Mouse (Mus musculus) ES-E14 (cell line): Measurements from ENCODE around the gene Uggt2. TPM values are rescaled to one million over a fixed set of nuclear protein-coding genes. Genes with fewer than 3 reads are reported as not detected.
A peak's percentile ranks its signal among the peaks of the same experiment; 100 is the strongest.

ENCODE experiments used
- DNase-seq: peaks from one replicate; pipeline ENCODE4 v3.0.0-alpha.2; 2013; ENCODE audit warnings: low read depth, low spot score
- H3K27ac ChIP-seq: 2 replicates; pipeline ENCODE4 v1.5.1; 2012; ENCODE audit warnings: low read depth, mild to moderate bottlenecking, low read length, moderate library complexity, mixed read lengths; ENCODE audit not compliant: poor library complexity, insufficient read depth, severe bottlenecking
- H3K36me3 ChIP-seq: 2 replicates; pipeline ENCODE4 v1.6.1; 2012; ENCODE audit warnings: mild to moderate bottlenecking, low read length, moderate library complexity, mixed read lengths; ENCODE audit not compliant: control insufficient read depth, poor library complexity, insufficient read depth, severe bottlenecking
- H3K4me1 ChIP-seq, 2 experiments: fragments of 150-350 bp in 1 of 2; sonication (generic) in 1 of 2; 2 replicates each; pipeline ENCODE4 v1.6.1; 2012; ENCODE audit warnings: low read length in 2 of 2, mild to moderate bottlenecking in 1 of 2, mixed read lengths in 1 of 2; ENCODE audit not compliant: control insufficient read depth in 2 of 2, insufficient read depth in 2 of 2, poor library complexity in 1 of 2
- H3K4me3 ChIP-seq, 2 experiments: fragments of 150-350 bp in 1 of 2; sonication (generic) in 1 of 2; 2 replicates each; pipeline ENCODE4 v1.5.1; 2012; ENCODE audit warnings: low read length in 2 of 2, low read depth in 1 of 2, mild to moderate bottlenecking in 1 of 2, mixed read lengths in 1 of 2; ENCODE audit not compliant: insufficient read depth in 1 of 2, poor library complexity in 1 of 2, severe bottlenecking in 1 of 2
- H3K9ac ChIP-seq: 2 replicates; pipeline ENCODE4 v1.6.1; 2012; ENCODE audit warnings: low read depth, mild to moderate bottlenecking, low read length, mixed read lengths; ENCODE audit not compliant: poor library complexity, insufficient read depth, severe bottlenecking
- H3K9me3 ChIP-seq: fragments of 150-350 bp; sonication (generic); 2 replicates; pipeline ENCODE4 v1.6.1; 2012; ENCODE audit warnings: low read depth, mild to moderate bottlenecking, low read length; ENCODE audit not compliant: control insufficient read depth, insufficient read depth
- CHD2 ChIP-seq: IDR thresholded peaks from 2 replicates; pipeline ENCODE4 v1.6.1; 2014; ENCODE audit warnings: mild to moderate bottlenecking, low read depth, low read length, inconsistent platforms
- HCFC1 ChIP-seq: IDR thresholded peaks from 2 replicates; pipeline ENCODE4 v1.6.1; 2012; ENCODE audit warnings: low read length, inconsistent platforms, borderline replicate concordance; ENCODE audit not compliant: insufficient read depth
- MAFK ChIP-seq: IDR thresholded peaks from 2 replicates; pipeline ENCODE4 v1.6.1; 2014; ENCODE audit warnings: mild to moderate bottlenecking, low read depth, low read length, inconsistent platforms; ENCODE audit not compliant: insufficient read depth
- ZC3H11A ChIP-seq: IDR thresholded peaks from 2 replicates; pipeline ENCODE4 v1.6.1; 2012; ENCODE audit warnings: low read depth, mild to moderate bottlenecking, inconsistent platforms, low read length, borderline replicate concordance
- ZNF384 ChIP-seq: IDR thresholded peaks from 2 replicates; pipeline ENCODE4 v1.6.1; 2012; ENCODE audit warnings: low read depth, low read length, inconsistent platforms
- in situ Hi-C, 2 experiments: fragments of 600-800 bp; cut with MboI; formaldehyde crosslinking; loops; one replicate each; pipeline ENCODE4 v1.15.1; 2025; ENCODE audit warnings: low sequenced_read_pairs in 2 of 2, inconsistent platforms in 1 of 2; ENCODE audit not compliant: unreplicated experiment in 2 of 2
- total RNA-seq: library from RNA; depleted of rRNA; stranded (reverse); fragments of 300-350 nt; gene quantifications from 2 replicates; pipeline ENCODE4 v1.2.3, GENCODE M21; 2012

Uggt2 gene
- total RNA-seq, 1 experiment = 5.4 TPM

DNA sequence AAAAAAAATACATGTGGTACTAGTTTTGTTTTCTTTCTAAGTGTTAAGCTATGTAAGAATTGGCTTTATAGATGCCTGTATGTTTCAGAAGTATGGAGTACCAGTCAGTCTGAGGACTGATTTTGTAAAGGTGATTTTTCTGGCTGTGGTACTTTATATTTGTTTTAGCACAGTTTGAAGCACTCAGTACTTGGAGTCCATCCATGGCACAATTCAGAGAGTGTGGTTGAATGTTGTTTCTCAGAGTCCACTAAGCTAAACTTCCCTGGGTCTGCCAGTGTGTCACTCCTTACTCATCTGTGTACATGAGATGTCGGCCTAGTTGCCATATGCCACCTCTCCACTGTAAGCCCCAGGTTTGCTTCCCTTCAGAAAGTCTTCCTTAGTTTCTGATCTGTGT is 150.4 kb downstream of the Uggt2 start:
- DNase-seq = no peak
- Histone ChIP-seq H3K4me3 (no peak overlapping the region), H3K9ac (no peak overlapping the region), H3K9me3 (no peaks in the 10 kb centered on the region), H3K4me1 (peaks cover 0 to 6% of the 10 kb centered on the region in 2 experiments; a peak in 1 of 4 replicates), H3K36me3 (no peaks in the 10 kb centered on the region; the same call in 1 of the 2 replicates), H3K27ac (no peak overlapping the region)
- TF ChIP-seq MAFK (no peak), ZC3H11A (no peak), CHD2 (no peak), ZNF384 (no peak), HCFC1 (no peak)
- in situ Hi-C loops = no loop called here

DNA sequence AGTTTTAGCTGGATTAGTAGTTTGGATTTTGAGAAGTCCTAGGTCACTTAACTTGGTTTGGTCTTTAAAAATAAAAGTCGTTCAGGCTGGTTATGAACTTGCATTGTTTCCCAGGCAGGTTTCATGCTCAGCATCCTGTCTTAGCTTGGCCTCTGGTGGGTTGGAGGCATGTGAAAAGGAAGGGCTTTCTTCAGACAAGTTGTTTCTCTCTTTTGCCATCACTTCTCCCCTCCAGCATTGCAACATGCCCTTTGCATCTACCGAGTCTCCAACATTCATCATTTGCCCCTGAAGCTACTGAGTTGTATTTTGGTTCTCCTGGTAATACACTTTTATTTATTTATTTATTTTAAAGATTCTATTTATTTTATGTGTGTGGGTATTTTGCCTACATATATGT is 154.5 kb downstream of the Uggt2 start:
- Histone ChIP-seq H3K36me3 (no peaks in the 10 kb centered on the region), H3K9ac (no peak overlapping the region), H3K4me1 (peaks cover 0 to 6% of the 10 kb centered on the region in 2 experiments; a peak in 1 of 4 replicates), H3K9me3 (no peaks in the 10 kb centered on the region), H3K27ac (no peak overlapping the region), H3K4me3 (no peak overlapping the region)
- no peak for DNase-seq
- TF ChIP-seq CHD2 (no peak), ZNF384 (no peak), MAFK (no peak), HCFC1 (no peak), ZC3H11A (no peak)
- in situ Hi-C loops = no loop called here

DNA sequence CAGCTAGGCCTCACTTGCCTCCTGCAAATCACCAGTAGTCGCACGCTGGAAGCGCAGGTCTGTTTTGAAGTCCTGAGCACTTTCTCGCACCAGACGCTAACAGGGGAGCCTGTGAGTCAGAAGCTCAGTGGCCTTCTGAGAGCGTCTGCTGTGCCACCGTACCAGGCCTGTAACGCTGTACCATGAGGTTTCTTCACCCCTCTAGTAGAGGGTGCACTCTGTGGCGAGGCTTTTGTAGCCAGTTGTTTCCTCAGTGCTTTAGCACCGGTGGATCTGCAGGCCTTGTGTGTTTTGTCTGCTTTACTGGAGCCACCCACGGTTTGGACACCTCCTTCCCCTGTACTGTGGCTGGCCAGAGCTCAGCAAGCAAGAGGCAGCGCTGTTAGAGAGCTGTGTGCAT is 157.2 kb downstream of the Uggt2 start:
- TF ChIP-seq MAFK (no peak), ZC3H11A (no peak), CHD2 (no peak), HCFC1 (no peak), ZNF384 (no peak)
- Histone ChIP-seq H3K4me3 (0 out of 4 replicates have a peak overlapping the region, but pooled peaks of 1 of the 2 experiments have one; percentile 27), H3K9ac (peak overlapping the region; percentile 50), H3K9me3 (no peaks in the 10 kb centered on the region), H3K27ac (no peak overlapping the region), H3K36me3 (no peaks in the 10 kb centered on the region), H3K4me1 (peaks cover 0 to 4% of the 10 kb centered on the region in 2 experiments; a peak in 1 of 4 replicates)
- no peak for DNase-seq
- in situ Hi-C loops = no loop called here

DNA sequence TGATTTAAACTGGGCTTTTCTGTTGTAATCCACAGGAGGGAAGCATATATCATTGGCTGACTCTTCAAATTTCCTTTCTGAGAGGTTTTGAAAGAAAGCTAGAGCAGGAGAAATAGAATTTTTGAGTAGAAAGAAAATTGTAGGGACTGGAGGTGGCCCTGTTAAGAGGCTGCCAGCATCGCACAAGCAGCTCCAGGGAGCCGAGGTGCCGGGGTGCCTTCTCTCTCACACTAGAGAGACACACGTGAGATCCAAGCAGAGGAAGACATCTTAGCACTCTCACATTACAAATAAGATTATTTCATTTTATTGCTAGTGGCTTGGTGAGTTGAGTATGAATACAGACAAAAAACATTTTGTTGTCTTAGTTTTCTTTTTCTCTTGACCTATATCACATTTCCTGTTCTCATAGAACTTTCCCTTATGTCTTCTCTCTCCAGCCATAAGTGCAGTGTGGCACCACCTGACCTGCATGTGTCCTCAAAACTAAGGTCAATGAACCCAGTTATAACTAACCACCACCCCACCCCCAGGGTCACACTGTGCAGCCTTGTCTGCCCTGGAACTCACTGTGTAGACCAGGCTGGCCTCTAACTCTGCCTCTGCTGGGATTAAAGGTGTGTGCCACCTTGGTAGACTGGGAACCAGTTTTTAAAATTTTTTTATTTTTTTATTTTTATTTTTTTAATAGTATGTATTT is 158.3 kb downstream of the Uggt2 start:
- DNase-seq = no peak
- in situ Hi-C loops = no loop called here
- no peaks in the 10 kb centered on the region for H3K36me3 ChIP-seq
- TF ChIP-seq MAFK (no peak), ZNF384 (no peak), HCFC1 (no peak), ZC3H11A (no peak), CHD2 (no peak)
- H3K9ac ChIP-seq = no peak overlapping the region
- peaks cover 2 to 4% of the 10 kb centered on the region in 2 experiments; a peak in 1 of 4 replicates for H3K4me1 ChIP-seq
- no peak overlapping the region for H3K4me3 ChIP-seq
- no peak overlapping the region for H3K27ac ChIP-seq
- no peaks in the 10 kb centered on the region for H3K9me3 ChIP-seq
